Mouse (Mus musculus) spleen, adult 2 months (tissue): Measurements from ENCODE around the gene Pcbp4.

Experiments used
- CTCF ChIP-seq: fragments of 200-500 bp; IDR thresholded peaks from 2 replicates; pipeline ENCODE4 v1.5.1; 2011; ENCODE audit warnings: mild to moderate bottlenecking, inconsistent platforms; ENCODE audit not compliant: insufficient read depth, insufficient read length, insufficient replicate concordance; ENCODE audit errors: extremely low read depth
- POLR2A ChIP-seq: fragments of 200-500 bp; IDR thresholded peaks from 2 replicates; pipeline ENCODE4 v1.6.1; 2011; ENCODE audit warnings: low read depth, low read length, inconsistent platforms

- TF ChIP-seq CTCF: no peak
- TF ChIP-seq POLR2A: no peak
Observed at GRCm38 (mm10) chr9:106483136-106483535, 30.0 kb downstream of the Pcbp4 start.
